Mouse (Mus musculus): ENCODE results near the gene Cacnb1.

Cacnb1 gene

GRCm38 (mm10) chr11:97955146-97955902 is 67.5 kb downstream of the Cacnb1 start:
- no peak for DNase-seq (ENCODE audit: low spot score in 2 of 2)

- peak in 1 of 2 experiments; percentile 38 for DNase-seq (ENCODE audit: low spot score in 2 of 2)
These were observed 68.2 kb downstream of the Cacnb1 start for GRCm38 (mm10) chr11:97954469-97955141.

DNA sequence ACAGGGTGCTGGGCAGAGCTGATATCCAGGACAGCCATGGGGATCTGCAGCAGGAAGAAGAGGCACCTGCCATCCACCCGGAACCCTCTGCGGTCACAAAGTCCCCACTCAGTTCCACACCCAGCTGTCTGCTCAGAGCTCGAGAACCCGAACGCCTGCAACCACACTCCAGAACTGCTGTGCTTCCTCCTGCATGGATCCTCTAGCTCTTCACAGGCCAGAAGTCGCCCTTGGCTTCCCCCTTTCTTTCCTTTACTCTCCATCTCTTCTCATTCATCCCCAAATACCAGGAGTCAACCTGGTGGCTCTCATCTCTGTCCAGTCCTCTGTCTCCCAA is 68.9 kb downstream of the Cacnb1 start:
- DNase-seq (ENCODE audit: low spot score in 2 of 2), result no peak

DNA sequence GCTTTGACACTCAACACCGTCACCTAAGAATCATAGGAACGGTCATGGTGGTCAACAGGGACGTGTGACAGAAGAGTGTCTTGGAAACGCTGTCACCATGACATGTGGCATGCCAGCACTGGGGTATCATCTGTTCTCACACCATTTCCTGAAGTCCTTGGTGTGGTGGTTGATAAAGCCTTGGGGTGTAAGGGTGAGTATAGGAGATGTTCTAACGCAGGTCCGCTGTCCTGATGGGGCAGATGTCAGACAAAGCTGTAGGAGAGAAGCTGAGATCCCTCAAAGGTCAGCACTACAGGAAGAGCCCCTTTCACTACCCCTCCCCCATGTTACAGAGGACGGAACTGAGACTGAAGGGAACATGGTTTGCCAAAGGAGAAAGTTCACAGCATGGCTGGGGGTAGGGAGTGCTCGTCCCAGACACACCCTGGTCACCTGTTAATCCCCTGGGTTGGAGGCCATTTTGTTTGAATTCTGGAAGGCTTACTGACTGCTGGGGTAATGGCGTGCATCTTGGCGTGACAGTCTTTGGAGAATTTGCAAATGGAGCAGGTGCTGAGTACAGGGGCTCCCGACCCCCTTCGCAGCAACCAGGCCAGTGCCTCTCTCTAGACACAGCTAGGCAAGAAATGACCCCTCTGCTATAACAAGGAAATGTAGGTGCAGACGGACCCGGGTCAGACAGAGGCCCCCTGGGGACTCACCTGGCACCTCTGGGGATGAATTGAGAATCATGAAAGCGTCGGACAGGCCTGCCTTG is 69.5 kb downstream of the Cacnb1 start:
- no peak for DNase-seq (ENCODE audit: low spot score in 2 of 2)

GRCm38 (mm10) chr11:97952367-97953006 is 70.3 kb downstream of the Cacnb1 start:
- no peak for DNase-seq (ENCODE audit: low spot score in 2 of 2)

All from spleen, postnatal 10 days (tissue).